Mouse (Mus musculus) forebrain, embryonic 16.5 days (tissue): ENCODE data around the gene Arhgap45. TPM values are rescaled to one million over a fixed set of nuclear protein-coding genes. Genes with fewer than 3 reads are reported as not detected.

ENCODE experiments used
- ATAC-seq: fragments of 200-750 bp; cut with Nextera tagmentation; 2 replicates; pipeline ENCODE4 v1.8.0; 2017; ENCODE audit warnings: mild to moderate bottlenecking, moderate library complexity
- H3K27ac ChIP-seq: fragments of 300-500 bp; sonication (generic); 2 replicates; pipeline ENCODE4 v1.5.1; 2014; ENCODE audit warnings: low read length, control low read depth
- H3K27me3 ChIP-seq: fragments of 300-500 bp; sonication (generic); replicated peaks from 2 replicates; pipeline ENCODE4 v1.6.1; 2014; ENCODE audit warnings: low read length; ENCODE audit not compliant: control insufficient read depth, insufficient read depth
- H3K36me3 ChIP-seq: fragments of 300-500 bp; sonication (generic); 2 replicates; pipeline ENCODE4 v1.6.1; 2014; ENCODE audit not compliant: control insufficient read depth, insufficient read depth
- H3K4me1 ChIP-seq: fragments of 300-500 bp; sonication (generic); replicated peaks from 2 replicates; pipeline ENCODE4 v1.6.1; 2014; ENCODE audit warnings: low read length; ENCODE audit not compliant: control insufficient read depth, insufficient read depth
- H3K4me2 ChIP-seq: fragments of 300-500 bp; sonication (generic); 2 replicates; pipeline ENCODE4 v1.6.1; 2014; ENCODE audit warnings: mild to moderate bottlenecking, low read length, control low read depth
- H3K4me3 ChIP-seq: fragments of 300-500 bp; sonication (generic); replicated peaks from 2 replicates; pipeline ENCODE4 v1.5.1; 2014; ENCODE audit warnings: mild to moderate bottlenecking, low read length, control low read depth
- H3K9ac ChIP-seq: fragments of 300-500 bp; sonication (generic); replicated peaks from 2 replicates; pipeline ENCODE4 v1.6.1; 2014; ENCODE audit warnings: low read depth, low read length, control low read depth
- H3K9me3 ChIP-seq: fragments of 300-500 bp; sonication (generic); 2 replicates; pipeline ENCODE4 v1.6.1; 2016; ENCODE audit warnings: low read length; ENCODE audit not compliant: control insufficient read depth
- WGBS: fragments of 180-500 bp; shearing (Covaris S2); extraction: QIAGEN DNeasy Blood & Tissue Kit; methylation state at CpG from one replicate; pipeline ENCODE4 v1.1.7; 2014; 5-methylcytosine and 5-hydroxymethylcytosine counted together
- polyA plus RNA-seq: library from polyadenylated mRNA; unstranded; fragments of >200 nt; fragmentation: Nextera tagmentation; extraction: Ambion mirVana; gene quantifications from 2 replicates; pipeline ENCODE4 v1.2.1, GENCODE M21; 2015

Gene Arhgap45
- polyA plus RNA-seq, 1 experiment from 2014 or later: 1.2 TPM

- Histone ChIP-seq H3K4me3 (no peak overlapping the region), H3K9ac (no peak overlapping the region), H3K27ac (no peak overlapping the region), H3K36me3 (no peaks in the 10 kb centered on the region), H3K27me3 (peaks cover 11% of the 10 kb centered on the region; the same call in 1 of the 2 replicates), H3K4me2 (no peak overlapping the region), H3K4me1 (no peaks in the 10 kb centered on the region), H3K9me3 (no peaks in the 10 kb centered on the region)
- WGBS: 62% methylated on average over 9 of the region's 9 CpGs
- no peak for ATAC-seq
Measured at GRCm38 (mm10) chr10:80003374-80004232, 12.8 kb upstream of the Arhgap45 start.

DNA sequence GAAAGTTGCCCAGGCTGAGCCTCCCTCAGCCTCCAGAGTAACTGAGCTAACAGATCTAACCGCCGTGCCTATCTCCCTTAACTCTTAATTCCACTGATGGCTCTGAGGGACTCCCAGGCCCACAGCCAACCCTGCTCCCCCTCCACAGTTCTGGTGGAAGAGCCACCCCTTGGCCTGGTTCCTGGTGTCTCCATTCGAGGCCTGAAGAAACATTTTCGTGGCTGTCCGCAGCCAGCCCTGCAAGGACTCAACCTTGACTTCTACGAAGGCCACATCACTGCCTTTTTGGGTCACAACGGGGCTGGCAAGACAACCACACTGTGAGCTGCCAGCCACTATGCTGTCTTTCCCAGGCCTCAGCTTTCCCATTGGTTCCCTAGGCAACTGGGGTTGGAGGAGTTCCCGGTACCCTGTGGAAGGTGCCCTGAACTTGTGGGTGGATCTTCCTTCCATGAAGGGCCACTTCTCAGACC is 12.2 kb upstream of the Arhgap45 start:
- no peak overlapping the region for H3K9ac ChIP-seq
- H3K27ac ChIP-seq: no peak overlapping the region
- H3K9me3 ChIP-seq: no peaks in the 10 kb centered on the region
- no peak overlapping the region for H3K4me3 ChIP-seq
- ATAC-seq: no peak
- H3K4me2 ChIP-seq: no peak overlapping the region
- WGBS: 89% methylated on average over 8 of the region's 8 CpGs
- no peaks in the 10 kb centered on the region for H3K4me1 ChIP-seq
- peaks cover 11% of the 10 kb centered on the region; the same call in 1 of the 2 replicates for H3K27me3 ChIP-seq
- no peaks in the 10 kb centered on the region for H3K36me3 ChIP-seq

DNA sequence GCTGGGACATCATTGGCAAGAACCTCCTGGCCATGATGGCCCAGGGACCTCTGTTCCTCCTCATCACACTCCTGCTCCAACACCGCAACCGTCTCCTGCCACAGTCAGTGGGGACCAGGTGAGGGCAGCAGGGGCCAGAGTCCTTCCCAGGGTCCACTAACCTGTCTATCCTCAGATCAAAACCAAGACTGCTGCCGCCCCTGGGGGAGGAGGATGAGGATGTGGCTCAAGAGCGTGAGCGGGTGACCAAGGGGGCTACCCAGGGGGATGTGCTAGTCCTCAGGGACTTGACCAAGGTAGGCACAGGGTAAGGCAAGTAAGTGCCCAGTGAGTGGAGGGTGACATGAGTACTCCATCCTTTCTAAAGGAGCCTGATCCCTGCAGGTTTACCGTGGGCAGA is 4.7 kb upstream of the Arhgap45 start:
- Histone ChIP-seq H3K27ac (no peak overlapping the region), H3K4me1 (no peaks in the 10 kb centered on the region), H3K27me3 (peaks cover 45% of the 10 kb centered on the region), H3K9ac (no peak overlapping the region), H3K4me3 (no peak overlapping the region), H3K4me2 (no peak overlapping the region), H3K36me3 (peaks cover 7% of the 10 kb centered on the region; the same call in 1 of the 2 replicates), H3K9me3 (peaks cover 18% of the 10 kb centered on the region)
- ATAC-seq: no peak
- 85% methylated on average over 6 of the region's 6 CpGs for WGBS

GRCm38 (mm10) chr10:80013609-80014008 is 2.8 kb upstream of the Arhgap45 start:
- WGBS: 23% methylated on average over 25 of the region's 25 CpGs

DNA sequence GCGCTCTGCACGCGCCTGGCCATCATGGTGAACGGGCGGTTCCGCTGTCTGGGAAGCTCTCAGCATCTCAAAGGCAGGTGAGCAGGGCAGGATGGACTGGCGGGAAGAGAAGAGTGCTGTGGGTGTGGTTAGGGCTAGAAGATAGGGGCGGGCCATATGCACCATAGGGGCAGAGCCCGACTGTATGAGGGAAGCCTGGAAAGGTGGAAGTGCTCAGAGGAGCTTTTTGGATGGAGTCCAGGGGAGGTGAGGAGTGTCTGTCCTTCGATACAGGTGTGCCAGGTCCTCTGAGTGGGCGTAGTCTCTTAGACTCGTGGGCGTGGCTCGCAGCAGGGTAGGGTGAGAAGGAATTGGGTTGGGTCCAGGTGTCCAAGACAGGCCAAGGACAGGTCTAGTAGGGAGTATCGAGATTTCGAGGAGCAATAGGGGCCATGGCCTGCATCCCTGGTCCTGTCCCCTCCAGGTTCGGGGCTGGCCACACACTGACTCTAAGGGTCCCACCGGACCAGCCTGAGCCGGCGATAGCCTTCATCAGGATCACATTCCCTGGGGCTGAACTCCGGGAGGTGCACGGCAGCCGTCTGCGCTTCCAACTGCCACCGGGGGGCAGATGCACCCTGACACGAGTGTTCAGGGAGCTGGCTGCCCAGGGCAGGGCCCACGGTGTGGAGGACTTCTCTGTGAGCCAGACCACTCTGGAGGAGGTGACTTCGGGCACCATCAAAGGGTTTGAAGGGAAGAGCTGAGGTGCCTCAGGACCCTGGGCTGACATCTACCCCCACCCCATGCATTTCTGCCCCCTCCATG is 1.8 kb upstream of the Arhgap45 start:
- WGBS: 21% methylated on average over 28 of the region's 28 CpGs
- Histone ChIP-seq H3K4me2 (no peak overlapping the region), H3K4me1 (no peaks in the 10 kb centered on the region), H3K9me3 (peaks cover 16% of the 10 kb centered on the region), H3K27ac (no peak overlapping the region), H3K27me3 (peaks cover 62% of the 10 kb centered on the region), H3K9ac (no peak overlapping the region), H3K36me3 (peaks cover 7% of the 10 kb centered on the region; the same call in 1 of the 2 replicates), H3K4me3 (no peak overlapping the region)
- ATAC-seq: no peak

More at GRCm38 (mm10) chr10:80013609-80014008, 2.8 kb upstream of the Arhgap45 start:
- H3K4me3 ChIP-seq: no peak overlapping the region
- no peaks in the 10 kb centered on the region for H3K4me1 ChIP-seq
- no peak overlapping the region for H3K4me2 ChIP-seq
- H3K36me3 ChIP-seq: peaks cover 7% of the 10 kb centered on the region; the same call in 1 of the 2 replicates
- H3K9ac ChIP-seq: no peak overlapping the region
- ATAC-seq: no peak
- peaks cover 18% of the 10 kb centered on the region for H3K9me3 ChIP-seq
- H3K27ac ChIP-seq: no peak overlapping the region
- peaks cover 52% of the 10 kb centered on the region for H3K27me3 ChIP-seq

DNA sequence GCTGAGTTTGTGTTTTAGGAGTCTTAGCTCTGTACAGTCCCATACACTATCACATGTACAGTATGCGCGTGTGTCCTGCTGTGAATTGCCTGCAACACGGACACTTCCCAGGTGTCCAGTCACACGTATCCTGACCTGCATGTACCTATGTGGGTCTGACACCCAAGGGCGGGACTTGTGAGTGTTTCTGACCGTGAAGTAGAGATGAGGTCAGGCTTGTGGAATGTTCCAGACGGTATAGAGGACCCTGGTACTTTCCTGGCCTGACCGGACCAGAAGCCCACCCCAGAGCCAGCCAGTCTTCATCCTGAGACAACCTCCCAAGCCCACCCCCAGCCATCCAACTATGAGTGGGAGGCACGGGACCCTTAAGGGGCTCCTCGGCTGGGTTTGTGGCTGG is 870 bp upstream of the Arhgap45 start:
- peaks cover 62% of the 10 kb centered on the region for H3K27me3 ChIP-seq
- H3K9me3 ChIP-seq: peaks cover 7% of the 10 kb centered on the region
- no peaks in the 10 kb centered on the region for H3K4me1 ChIP-seq
- ATAC-seq: no peak
- no peak overlapping the region for H3K4me3 ChIP-seq
- WGBS: 79% methylated on average over 10 of the region's 10 CpGs
- no peak overlapping the region for H3K9ac ChIP-seq
- H3K4me2 ChIP-seq: no peak overlapping the region
- peaks cover 5% of the 10 kb centered on the region; the same call in 1 of the 2 replicates for H3K36me3 ChIP-seq
- no peak overlapping the region for H3K27ac ChIP-seq

DNA sequence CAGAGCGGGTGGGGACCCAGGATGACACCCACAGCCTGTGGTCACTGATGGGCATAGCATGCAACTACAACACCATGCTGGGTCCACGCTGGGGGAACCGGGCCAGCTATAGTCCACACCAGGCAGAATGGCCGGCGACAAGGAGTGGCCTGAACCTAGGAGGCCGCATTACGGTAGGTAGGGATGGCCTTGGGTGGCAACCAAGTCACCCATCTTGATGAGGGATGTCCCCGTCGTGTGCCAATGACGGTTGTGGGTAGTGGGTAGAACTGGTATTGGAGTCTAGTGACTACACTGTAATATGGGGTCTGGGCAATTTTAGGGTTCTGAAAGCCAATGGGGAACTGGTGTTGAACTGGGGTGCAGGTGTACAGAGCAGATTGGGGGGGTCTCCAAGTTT is 478 bp downstream of the Arhgap45 start:
- WGBS: 84% methylated on average over 10 of the region's 10 CpGs
- Histone ChIP-seq H3K36me3 (no peaks in the 10 kb centered on the region), H3K27ac (no peak overlapping the region), H3K4me3 (no peak overlapping the region), H3K4me1 (no peaks in the 10 kb centered on the region), H3K27me3 (peaks cover 62% of the 10 kb centered on the region), H3K9me3 (no peaks in the 10 kb centered on the region; the same call in 1 of the 2 replicates), H3K4me2 (no peak overlapping the region), H3K9ac (no peak overlapping the region)
- no peak for ATAC-seq

- H3K4me2 ChIP-seq: no peak overlapping the region
- WGBS: 80% methylated on average over 3 of the region's 3 CpGs
- no peak overlapping the region for H3K9ac ChIP-seq
- no peak for ATAC-seq
- no peak overlapping the region for H3K27ac ChIP-seq
- peaks cover 58% of the 10 kb centered on the region for H3K27me3 ChIP-seq
- no peaks in the 10 kb centered on the region for H3K36me3 ChIP-seq
- no peak overlapping the region for H3K4me3 ChIP-seq
- H3K9me3 ChIP-seq: no peaks in the 10 kb centered on the region
- no peaks in the 10 kb centered on the region for H3K4me1 ChIP-seq
Measured at GRCm38 (mm10) chr10:80017361-80017760, 908 bp downstream of the Arhgap45 start.

GRCm38 (mm10) chr10:80017771-80018170 is 1.3 kb downstream of the Arhgap45 start:
- Histone ChIP-seq H3K4me1 (no peaks in the 10 kb centered on the region), H3K4me2 (no peak overlapping the region), H3K9ac (no peak overlapping the region), H3K9me3 (no peaks in the 10 kb centered on the region), H3K27me3 (peaks cover 54% of the 10 kb centered on the region), H3K36me3 (no peaks in the 10 kb centered on the region), H3K27ac (no peak overlapping the region), H3K4me3 (no peak overlapping the region)
- no peak for ATAC-seq
- WGBS: 80% methylated on average over 14 of the region's 14 CpGs
